Mouse (Mus musculus) CH12.LX (cell line): Measurements from ENCODE around the gene Mgll. TPM values are rescaled to one million over a fixed set of nuclear protein-coding genes. Genes with fewer than 3 reads are reported as not detected.

Source experiments
- DNase-seq: peaks from one replicate; pipeline ENCODE4 v3.0.0-alpha.2; 2013; ENCODE audit errors: extremely low read depth
- H3K27ac ChIP-seq: 2 replicates; pipeline ENCODE4 v1.5.1; 2012; ENCODE audit warnings: low read depth, mild to moderate bottlenecking, control low read depth, moderate library complexity; ENCODE audit not compliant: insufficient read depth
- H3K27me3 ChIP-seq: replicated peaks from 2 replicates; pipeline ENCODE3; 2012; ENCODE audit warnings: inconsistent platforms
- H3K36me3 ChIP-seq, 2 experiments: replicated peaks in 1 of 2; 2 replicates each; pipeline versions ENCODE3 to v1.6.1; 2012; ENCODE audit warnings: inconsistent platforms in 1 of 2, low read length in 1 of 2, mild to moderate bottlenecking in 1 of 2, mixed read lengths in 1 of 2, moderate library complexity in 1 of 2; ENCODE audit not compliant: control insufficient read depth in 1 of 2, insufficient read depth in 1 of 2
- H3K4me1 ChIP-seq, 2 experiments: 2 replicates each; pipeline ENCODE4 v1.6.1; 2012; ENCODE audit warnings: inconsistent platforms in 1 of 2, moderate library complexity in 1 of 2; ENCODE audit not compliant: insufficient read depth in 2 of 2, control insufficient read depth in 1 of 2
- H3K4me2 ChIP-seq: 2 replicates; pipeline ENCODE4 v1.6.1; 2012; ENCODE audit warnings: low read depth, mild to moderate bottlenecking, control low read depth; ENCODE audit not compliant: poor library complexity, insufficient read depth, severe bottlenecking
- H3K4me3 ChIP-seq, 3 experiments: fragments of 150-350 bp in 1 of 3; sonication (generic) in 1 of 3; replicated peaks in 1 of 3; 2 replicates each; pipeline versions ENCODE3 to v1.5.1; 2011 to 2012; ENCODE audit warnings: low read depth in 2 of 3, low read length in 2 of 3, mild to moderate bottlenecking in 2 of 3, moderate library complexity in 2 of 3, control low read depth in 1 of 3, improper control_type of control experiment in 1 of 3, inconsistent platforms in 1 of 3, mixed read lengths in 1 of 3; ENCODE audit not compliant: poor library complexity in 1 of 3
- H3K79me2 ChIP-seq: replicated peaks from 2 replicates; pipeline ENCODE4 v1.6.1; 2012; ENCODE audit warnings: mild to moderate bottlenecking, moderate library complexity; ENCODE audit not compliant: control insufficient read depth, poor library complexity, insufficient read depth, severe bottlenecking; ENCODE audit errors: extremely low read depth
- H3K9ac ChIP-seq: 2 replicates; pipeline ENCODE4 v1.6.1; 2012; ENCODE audit warnings: low read depth, mild to moderate bottlenecking, control low read depth, moderate library complexity; ENCODE audit not compliant: insufficient read depth
- H3K9me3 ChIP-seq: replicated peaks from 2 replicates; pipeline ENCODE3; 2012; ENCODE audit warnings: low read length, inconsistent platforms, mixed read lengths
- BHLHE40 ChIP-seq: IDR thresholded peaks from 2 replicates; pipeline ENCODE4 v1.6.1; 2011; ENCODE audit warnings: mild to moderate bottlenecking, low read depth, low read length, improper control_type of control experiment
- CHD1 ChIP-seq: IDR thresholded peaks from 2 replicates; pipeline ENCODE4 v1.6.1; 2012; ENCODE audit warnings: low read depth, low read length, improper control_type of control experiment, inconsistent platforms
- CHD2 ChIP-seq: IDR thresholded peaks from 2 replicates; pipeline ENCODE4 v1.6.1; 2011; ENCODE audit warnings: low read length, improper control_type of control experiment
- E2F4 ChIP-seq: IDR thresholded peaks from 2 replicates; pipeline ENCODE4 v1.6.1; 2011; ENCODE audit warnings: low read depth, low read length, improper control_type of control experiment; ENCODE audit not compliant: insufficient replicate concordance
- EP300 ChIP-seq: IDR thresholded peaks from 2 replicates; pipeline ENCODE4 v1.6.1; 2011; ENCODE audit warnings: low read length, improper control_type of control experiment
- ETS1 ChIP-seq: conservative IDR thresholded peaks from 2 replicates; pipeline ENCODE4 v1.6.1; 2012; ENCODE audit warnings: low read depth, mild to moderate bottlenecking, inconsistent platforms, low read length, improper control_type of control experiment, moderate library complexity
- HCFC1 ChIP-seq: IDR thresholded peaks from 2 replicates; pipeline ENCODE4 v1.6.1; 2012; ENCODE audit warnings: low read depth, mild to moderate bottlenecking, inconsistent platforms, low read length, improper control_type of control experiment
- IRF4 ChIP-seq: IDR thresholded peaks from 2 replicates; pipeline ENCODE4 v1.6.1; 2014; ENCODE audit warnings: low read depth, mild to moderate bottlenecking, inconsistent platforms, low read length, improper control_type of control experiment
- JUN ChIP-seq: IDR thresholded peaks from 2 replicates; pipeline ENCODE4 v1.6.1; 2011; ENCODE audit warnings: low read depth, mild to moderate bottlenecking, low read length, improper control_type of control experiment, moderate library complexity; ENCODE audit not compliant: insufficient read depth
- JUND ChIP-seq: conservative IDR thresholded peaks from 2 replicates; pipeline ENCODE4 v1.6.1; 2011; ENCODE audit warnings: low read depth, low read length, improper control_type of control experiment
- KAT2A ChIP-seq: IDR thresholded peaks from 2 replicates; pipeline ENCODE4 v1.6.1; 2012; ENCODE audit warnings: low read length, improper control_type of control experiment, inconsistent platforms; ENCODE audit not compliant: insufficient replicate concordance
- MAX ChIP-seq: IDR thresholded peaks from 2 replicates; pipeline ENCODE4 v1.6.1; 2011; ENCODE audit warnings: low read length, improper control_type of control experiment
- MAZ ChIP-seq: IDR thresholded peaks from 2 replicates; pipeline ENCODE4 v1.6.1; 2012; ENCODE audit warnings: low read depth, mild to moderate bottlenecking, inconsistent platforms, low read length, improper control_type of control experiment, moderate library complexity
- MEF2A ChIP-seq: IDR thresholded peaks from 2 replicates; pipeline ENCODE4 v1.6.1; 2014; ENCODE audit warnings: low read depth, mild to moderate bottlenecking, inconsistent platforms, low read length, improper control_type of control experiment, borderline replicate concordance
- MXI1 ChIP-seq: IDR thresholded peaks from 2 replicates; pipeline ENCODE4 v1.6.1; 2011; ENCODE audit warnings: mild to moderate bottlenecking, low read depth, low read length, improper control_type of control experiment
- MYC ChIP-seq: IDR thresholded peaks from 2 replicates; pipeline ENCODE4 v1.6.1; 2011; ENCODE audit warnings: low read depth, mild to moderate bottlenecking, improper control_type of control experiment, low read length
- NELFE ChIP-seq: IDR thresholded peaks from 2 replicates; pipeline ENCODE4 v1.6.1; 2011; ENCODE audit warnings: low read depth, low read length, improper control_type of control experiment
- POLR2A ChIP-seq: IDR thresholded peaks from 2 replicates; pipeline ENCODE4 v1.6.1; 2011; ENCODE audit warnings: low read depth, mild to moderate bottlenecking, improper control_type of control experiment, low read length
- RAD21 ChIP-seq: IDR thresholded peaks from 2 replicates; pipeline ENCODE4 v1.6.1; 2011; ENCODE audit warnings: low read depth, mild to moderate bottlenecking, low read length, improper control_type of control experiment, moderate library complexity
- RCOR1 ChIP-seq: conservative IDR thresholded peaks from 2 replicates; pipeline ENCODE4 v1.6.1; 2012; ENCODE audit warnings: low read depth, mild to moderate bottlenecking, inconsistent platforms, low read length, improper control_type of control experiment
- SIN3A ChIP-seq: IDR thresholded peaks from 2 replicates; pipeline ENCODE4 v1.6.1; 2012; ENCODE audit warnings: low read length, improper control_type of control experiment, inconsistent platforms
- SMC3 ChIP-seq: IDR thresholded peaks from 2 replicates; pipeline ENCODE4 v1.6.1; 2011; ENCODE audit warnings: low read depth, low read length, improper control_type of control experiment
- TBP ChIP-seq: conservative IDR thresholded peaks from 2 replicates; pipeline ENCODE4 v1.6.1; 2011; ENCODE audit warnings: low read depth, low read length, improper control_type of control experiment
- TCF12 ChIP-seq: IDR thresholded peaks from 2 replicates; pipeline ENCODE4 v1.6.1; 2014; ENCODE audit warnings: low read depth, mild to moderate bottlenecking, inconsistent platforms, low read length, improper control_type of control experiment
- USF1 ChIP-seq: IDR thresholded peaks from 2 replicates; pipeline ENCODE4 v1.6.1; 2014; ENCODE audit warnings: low read depth, mild to moderate bottlenecking, inconsistent platforms, low read length, improper control_type of control experiment
- USF2 ChIP-seq: conservative IDR thresholded peaks from 2 replicates; pipeline ENCODE4 v1.6.1; 2011; ENCODE audit warnings: low read depth, low read length, improper control_type of control experiment
- ZC3H11A ChIP-seq: IDR thresholded peaks from 2 replicates; pipeline ENCODE4 v1.6.1; 2012; ENCODE audit warnings: low read depth, mild to moderate bottlenecking, inconsistent platforms, low read length, improper control_type of control experiment
- ZNF384 ChIP-seq: IDR thresholded peaks from 2 replicates; pipeline ENCODE4 v1.6.1; 2012; ENCODE audit warnings: low read depth, low read length, improper control_type of control experiment, inconsistent platforms
- dilution Hi-C: fragments of 300-500 bp; cut with MboI; formaldehyde crosslinking; loops from 2 replicates; pipeline ENCODE4 v1.14.3; 2020; ENCODE audit warnings: low sequenced_read_pairs; ENCODE audit not compliant: extremely low pct_unique_long_range_greater_than_20kb, extremely low pct_ligation_motif_present
- in situ Hi-C: fragments of 300-500 bp; cut with MboI; formaldehyde crosslinking; loops from 3 replicates; pipeline ENCODE4 v1.14.3; 2019; ENCODE audit warnings: low sequenced_read_pairs, low pct_ligation_motif_present, low pct_unique_long_range_greater_than_20kb, mixed read lengths
- polyA plus RNA-seq: library from polyadenylated mRNA; unstranded; fragments of >175 nt; gene quantifications from 2 replicates; pipeline ENCODE4 v1.2.1, GENCODE M21; 2012; ENCODE audit warnings: low read depth; ENCODE audit not compliant: insufficient read length
- total RNA-seq, 2 experiments: library from RNA; depleted of rRNA; stranded (reverse); fragments of 300-350 nt in 1 of 2; fragments of >200 nt in 1 of 2; gene quantifications; 2 replicates each; pipeline ENCODE4 v1.2.3; 2012 to 2014

Gene Mgll
- total and polyA plus RNA-seq, 3 experiments, result 60.8 to 81.1 (median 76.5) TPM

DNA sequence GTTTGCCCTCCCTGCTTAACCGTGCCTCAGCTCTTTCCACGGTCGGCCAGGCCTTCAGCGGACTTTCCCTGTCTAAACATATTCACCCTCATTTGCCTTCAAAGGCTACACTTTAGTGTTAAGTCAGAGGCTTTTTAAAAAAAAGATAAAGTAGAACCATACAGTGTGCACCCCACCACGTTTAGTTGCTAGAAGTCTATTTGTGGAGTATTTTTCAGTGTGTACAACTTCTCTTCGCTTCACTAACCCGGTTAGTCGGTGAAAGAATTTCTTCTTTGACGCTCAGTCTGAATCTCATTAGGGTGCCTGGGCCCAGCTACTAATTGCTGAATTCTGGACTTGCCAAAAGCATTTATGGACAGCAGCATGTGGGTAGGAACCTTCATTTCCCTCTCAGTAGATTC, 8.8 kb upstream of the Mgll start:
- H3K4me1 ChIP-seq, result peaks cover 40 to 78% of the 10 kb centered on the region in 2 experiments
- TF ChIP-seq CHD2 (peak; percentile 56; the same call in 1 of the 2 replicates), USF2 (peak; percentile 11; the same call in 1 of the 2 replicates), KAT2A (0 out of 2 replicates have a peak, but pooled peaks have one; percentile 41), EP300 (peak; percentile 84), RCOR1 (no peak), JUND (peak; percentile 65; the same call in 1 of the 2 replicates), TBP (peak; percentile 83; the same call in 1 of the 2 replicates), MAZ (peak; percentile 60; the same call in 1 of the 2 replicates), E2F4 (no peak), POLR2A (peak; percentile 53; the same call in 1 of the 2 replicates), ZC3H11A (no peak), ZNF384 (peak; percentile 95), MYC (peak; percentile 90; the same call in 1 of the 2 replicates), IRF4 (peak; percentile 76), BHLHE40 (peak; percentile 94), RAD21 (no peak; the same call in none of the 2 replicates), TCF12 (peak; percentile 87), ETS1 (peak; percentile 93), MEF2A (peak; percentile 94)
- no peaks in the 10 kb centered on the region for H3K79me2 ChIP-seq
- dilution Hi-C loops (no loop called here), in situ Hi-C loops (loop anchor here (10.0 kb wide), 1 partner anchor 121 kb away; no protein-coding TSS in a partner anchor)
- H3K9me3 ChIP-seq, result no peaks in the 10 kb centered on the region
- H3K27ac ChIP-seq, result peak overlapping the region; percentile 100
- peak overlapping the region in 2 of 3 experiments; percentile 24 to 43 for H3K4me3 ChIP-seq
- peaks cover 0 to 5% of the 10 kb centered on the region in 2 experiments for H3K36me3 ChIP-seq
- peak; percentile 87 for DNase-seq
- peak overlapping the region; percentile 83; the same call in 1 of the 2 replicates for H3K4me2 ChIP-seq
- H3K27me3 ChIP-seq, result no peaks in the 10 kb centered on the region
- peak overlapping the region; percentile 86 for H3K9ac ChIP-seq

DNA sequence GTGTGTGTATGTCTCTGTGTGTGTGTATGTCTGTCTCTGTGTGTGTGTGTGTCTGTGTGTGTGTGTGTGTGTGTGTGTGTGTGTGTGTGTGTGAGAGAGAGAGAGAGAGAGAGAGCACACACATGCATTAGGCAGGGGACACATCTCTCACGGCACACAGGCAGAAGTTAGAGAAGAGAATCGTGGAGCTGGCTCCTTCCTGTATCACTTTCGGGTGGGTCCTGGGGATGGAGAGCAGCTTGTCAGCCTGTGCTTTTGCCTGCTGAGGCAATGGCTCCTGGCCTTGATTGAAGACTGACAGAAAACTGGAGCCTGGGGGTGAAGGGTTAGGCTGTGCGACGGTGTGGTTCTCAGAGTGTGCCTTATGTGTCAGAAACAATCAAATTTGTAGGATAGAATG, 8.2 kb upstream of the Mgll start:
- Histone ChIP-seq H3K4me1 (peaks cover 35 to 79% of the 10 kb centered on the region in 2 experiments), H3K27me3 (no peaks in the 10 kb centered on the region), H3K79me2 (no peaks in the 10 kb centered on the region), H3K9me3 (no peaks in the 10 kb centered on the region), H3K4me3 (peak overlapping the region; percentile 53 to 62 (median 56)), H3K36me3 (peaks cover 0 to 9% of the 10 kb centered on the region in 2 experiments), H3K9ac (peak overlapping the region; percentile 60), H3K27ac (peak overlapping the region; percentile 100), H3K4me2 (peak overlapping the region; percentile 80)
- in situ Hi-C loops, result loop anchor here (10.0 kb wide), 1 partner anchor 121 kb away; no protein-coding TSS in a partner anchor
- TF ChIP-seq SIN3A (peak; percentile 49; the same call in 1 of the 2 replicates), HCFC1 (no peak; the same call in 1 of the 2 replicates), JUND (no peak), MXI1 (peak; percentile 66; the same call in 1 of the 2 replicates), CHD1 (peak; percentile 80; the same call in 1 of the 2 replicates), USF2 (no peak), TBP (no peak), USF1 (no peak), MAX (0 out of 2 replicates have a peak, but pooled peaks have one; percentile 35), NELFE (0 out of 2 replicates have a peak, but pooled peaks have one; percentile 15), JUN (no peak), ZNF384 (no peak), SMC3 (peak; percentile 13)
- dilution Hi-C loops, result no loop called here
- no peak for DNase-seq
